Mouse (Mus musculus): Measurements from ENCODE around the gene D6Ertd527e. TPM values are rescaled to one million over a fixed set of nuclear protein-coding genes. Genes with fewer than 3 reads are reported as not detected.
A peak's percentile ranks its signal among the peaks of the same experiment; 100 is the strongest.

D6Ertd527e gene
- total RNA-seq, 2 experiments from 2014 or later, result not detected

DNA sequence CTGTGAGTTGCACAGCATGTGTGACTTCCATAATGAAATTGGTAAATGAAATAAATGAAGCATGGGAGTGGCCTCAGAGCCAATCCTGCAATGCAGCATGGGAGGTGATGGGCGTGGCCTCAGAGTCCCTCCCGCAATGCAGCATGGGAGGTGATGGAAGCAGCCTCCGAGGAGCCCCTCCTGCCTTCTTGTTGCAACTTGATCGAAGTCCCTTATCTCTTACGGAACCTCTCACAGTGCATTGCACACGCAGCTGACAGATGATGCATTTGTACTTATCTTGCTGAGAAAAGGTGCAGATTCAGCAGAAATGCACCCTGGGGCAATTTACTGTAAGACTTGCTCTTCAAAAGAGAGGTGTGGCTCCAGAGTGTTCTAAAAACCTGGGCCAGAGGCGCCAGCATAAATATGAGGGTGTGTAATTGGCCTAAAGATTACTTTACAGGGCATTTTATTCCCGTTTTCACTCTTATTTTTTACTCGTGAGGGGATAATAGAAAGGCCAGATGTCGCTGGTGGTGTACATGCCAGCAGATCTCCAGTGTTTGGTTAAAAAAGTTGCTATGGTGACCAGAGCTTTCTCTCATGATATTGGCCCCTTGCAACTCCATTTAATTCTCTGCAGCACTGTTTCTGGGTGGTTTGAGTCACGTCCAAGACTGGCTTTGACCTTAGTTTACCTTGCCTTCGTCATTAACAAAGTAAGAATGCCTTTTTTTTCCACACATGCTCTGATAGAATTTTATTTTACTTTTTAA, 35.4 kb downstream of the D6Ertd527e start:
- intact Hi-C loops (cut with DNase I), result no loop called here
- no peak for DNase-seq (ENCODE audit: low spot score in 2 of 2)

DNA sequence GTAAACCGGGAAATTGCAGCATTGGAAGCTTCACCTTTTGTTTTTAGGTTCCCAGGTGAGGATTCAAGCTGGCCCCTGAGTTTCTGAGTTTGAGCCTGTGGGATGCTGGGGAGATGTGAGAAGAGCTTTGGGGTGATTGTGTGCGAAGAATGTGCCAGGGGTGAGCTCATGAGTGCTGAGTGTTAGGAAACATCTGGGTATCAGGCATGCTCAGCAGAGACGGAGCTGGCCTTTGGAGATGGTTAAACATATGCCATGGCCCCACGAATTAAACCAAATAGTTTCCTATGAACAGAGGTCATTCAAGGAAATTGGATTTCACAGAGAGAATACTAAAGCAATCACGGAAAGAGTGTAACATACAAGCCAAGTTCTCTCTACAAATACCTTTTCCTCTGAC, 37.7 kb downstream of the D6Ertd527e start:
- intact Hi-C loops (cut with DNase I), result no loop called here
- no peak for DNase-seq (ENCODE audit: low spot score in 2 of 2)

DNA sequence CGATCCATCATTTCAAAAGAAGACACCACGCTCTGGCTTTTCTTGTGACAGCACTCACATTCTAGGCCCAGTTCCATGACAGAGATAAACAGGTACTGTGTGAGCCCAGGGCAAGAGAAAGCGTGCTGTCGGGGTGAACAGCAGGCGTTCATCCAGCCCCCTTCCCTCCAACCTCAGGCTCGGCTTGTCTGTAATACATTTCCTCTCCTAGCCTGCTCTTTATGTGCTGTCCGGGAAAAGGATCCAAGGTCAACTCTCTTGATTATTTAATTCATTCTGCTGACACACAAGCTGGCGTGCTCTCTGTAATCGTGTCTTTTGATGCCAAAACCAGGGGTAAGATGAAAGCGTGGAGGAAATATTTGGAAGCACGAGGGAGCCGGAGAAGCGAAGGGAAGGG, 39.0 kb downstream of the D6Ertd527e start:
- intact Hi-C loops (cut with DNase I), result no loop called here
- DNase-seq (ENCODE audit: low spot score in 2 of 2), result no peak

DNA sequence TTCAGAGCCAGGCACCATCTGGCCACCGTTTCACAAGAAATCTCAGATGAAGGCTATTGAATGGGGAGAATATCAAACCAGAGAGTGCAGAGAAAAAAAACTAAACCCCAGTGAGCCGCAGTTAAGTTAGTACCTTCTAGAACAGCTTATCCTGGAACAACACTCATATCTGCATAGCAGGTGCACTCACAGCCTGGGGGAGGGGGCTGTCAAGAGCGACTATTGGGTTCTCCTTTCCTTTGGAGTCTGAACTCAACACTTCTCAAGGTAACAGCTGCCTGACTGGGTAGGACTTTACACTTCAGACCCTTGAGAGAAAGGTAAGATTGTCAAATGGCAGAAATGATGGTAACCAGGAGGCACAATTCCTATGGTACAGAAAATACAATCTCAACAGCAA, 43.4 kb downstream of the D6Ertd527e start:
- intact Hi-C loops (cut with DNase I), result no loop called here
- no peak for DNase-seq (ENCODE audit: low spot score in 2 of 2)

DNA sequence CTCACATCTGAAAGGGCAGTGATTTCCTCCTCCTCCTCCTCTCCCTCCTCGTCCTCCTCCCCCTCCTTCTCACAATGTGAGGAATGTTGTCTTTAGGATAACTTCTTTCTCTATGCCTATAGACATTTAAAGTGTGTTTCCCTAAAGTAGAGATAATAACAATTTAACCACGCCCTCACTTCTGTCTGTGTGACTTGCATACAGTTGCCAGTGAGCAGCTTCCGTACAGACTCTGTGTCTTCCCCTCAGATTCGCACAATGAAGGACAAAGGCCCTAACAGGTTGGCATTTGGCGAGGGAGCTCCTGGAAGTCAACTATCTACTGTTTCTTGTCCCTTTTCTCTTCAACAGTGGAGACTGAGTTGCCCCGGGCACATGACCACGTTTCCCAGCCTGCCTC, 45.9 kb downstream of the D6Ertd527e start:
- no peak for DNase-seq (ENCODE audit: low spot score in 2 of 2)
- intact Hi-C loops (cut with DNase I), result no loop called here

DNA sequence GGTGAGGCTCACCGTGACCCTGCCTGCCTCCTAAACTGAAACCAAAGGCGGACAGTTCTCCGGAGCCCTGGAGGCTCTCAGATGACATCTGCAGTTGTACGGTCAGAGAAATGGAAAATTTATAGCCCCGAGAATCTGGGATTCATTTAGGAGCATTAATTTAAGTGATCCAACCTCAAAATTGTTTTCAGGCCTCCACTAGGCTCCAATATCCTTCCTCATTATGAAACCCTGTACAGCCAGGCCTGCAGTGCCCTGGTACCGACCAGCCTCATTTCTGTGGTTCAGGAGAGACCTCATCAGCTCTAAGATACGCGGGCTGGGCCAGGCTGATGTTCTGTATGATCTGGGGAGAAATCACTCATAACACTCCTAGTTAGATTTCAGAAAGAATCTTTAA, 46.9 kb downstream of the D6Ertd527e start:
- intact Hi-C loops (cut with DNase I), result no loop called here
- no peak for DNase-seq (ENCODE audit: low spot score in 2 of 2)

DNA sequence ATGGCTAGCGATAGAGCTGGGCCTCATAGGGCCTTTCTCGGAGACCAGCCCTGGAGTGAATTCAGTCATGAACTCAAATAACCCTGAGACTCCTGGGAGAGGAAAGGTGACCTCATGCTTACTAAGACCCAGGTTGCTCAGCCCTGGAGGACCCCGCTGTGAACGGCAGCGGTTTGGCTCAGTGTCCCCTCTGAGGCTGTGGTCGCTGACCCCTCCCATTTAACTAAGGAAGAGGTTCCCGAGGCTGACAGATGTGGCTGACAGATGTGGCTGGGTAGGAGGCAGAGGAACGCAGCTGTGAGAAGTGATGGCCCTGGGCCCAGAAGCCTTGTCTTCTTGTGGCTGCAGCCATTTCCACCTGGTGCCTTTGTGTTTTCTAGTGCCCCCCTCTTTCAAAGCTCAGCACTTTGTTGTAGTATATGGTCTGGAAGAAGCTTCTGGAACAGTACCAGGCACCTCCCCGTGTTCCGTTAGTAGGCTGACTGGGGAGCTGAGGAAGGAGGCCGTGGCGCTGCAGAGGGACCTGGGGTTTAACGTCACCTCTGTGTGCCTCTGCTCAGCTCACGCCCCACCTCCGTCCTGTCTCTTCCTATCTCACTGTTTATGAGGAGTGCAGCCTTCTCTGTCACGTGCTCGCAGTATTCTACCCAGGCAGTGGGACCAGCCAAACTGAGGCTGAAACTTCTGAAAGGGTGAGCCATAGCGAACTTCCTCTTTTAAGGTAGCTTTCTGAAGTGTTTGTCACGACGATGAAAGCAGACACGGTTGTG, 48.1 kb downstream of the D6Ertd527e start:
- DNase-seq (ENCODE audit: low spot score in 2 of 2), result no peak
- intact Hi-C loops (cut with DNase I), result no loop called here

DNA sequence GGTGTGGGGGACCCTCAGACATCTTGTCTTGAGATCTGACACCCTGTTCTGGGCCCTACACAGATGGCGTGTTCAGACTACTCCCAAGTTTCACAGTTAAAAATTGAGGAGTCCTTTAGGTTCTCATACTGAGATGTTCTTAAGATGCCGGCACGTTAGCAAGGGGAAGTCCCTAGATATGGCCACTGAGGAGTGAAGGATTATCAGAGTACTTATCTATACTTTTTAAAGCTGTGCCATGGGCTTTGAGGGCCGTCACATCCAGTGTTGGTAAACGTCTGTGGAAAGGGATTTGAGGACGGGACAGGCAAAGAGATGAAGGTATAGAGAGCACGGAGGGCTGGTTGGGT, 48.7 kb downstream of the D6Ertd527e start:
- DNase-seq (ENCODE audit: low spot score in 2 of 2), result no peak
- intact Hi-C loops (cut with DNase I), result no loop called here

DNA sequence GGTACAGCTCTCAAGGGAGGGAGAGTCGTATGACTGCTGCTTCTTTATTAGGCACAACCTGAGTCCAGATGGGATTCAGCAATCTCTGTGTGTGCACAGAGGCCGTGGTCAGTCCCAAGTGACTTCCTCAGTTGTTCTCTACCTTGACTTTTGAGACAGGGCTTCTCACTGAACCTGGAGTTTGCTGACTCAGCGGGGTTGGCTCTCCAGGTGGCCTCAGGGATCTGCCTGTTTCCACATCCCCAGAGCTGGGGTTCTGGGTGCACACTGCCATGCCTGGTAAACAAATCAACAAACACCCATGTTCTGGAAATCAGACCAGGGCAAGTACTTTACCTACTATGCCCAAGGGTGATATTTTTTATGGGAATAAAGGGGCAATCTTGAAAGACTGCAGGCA, 49.3 kb downstream of the D6Ertd527e start:
- intact Hi-C loops (cut with DNase I), result no loop called here
- DNase-seq (ENCODE audit: low spot score in 2 of 2), result no peak

DNA sequence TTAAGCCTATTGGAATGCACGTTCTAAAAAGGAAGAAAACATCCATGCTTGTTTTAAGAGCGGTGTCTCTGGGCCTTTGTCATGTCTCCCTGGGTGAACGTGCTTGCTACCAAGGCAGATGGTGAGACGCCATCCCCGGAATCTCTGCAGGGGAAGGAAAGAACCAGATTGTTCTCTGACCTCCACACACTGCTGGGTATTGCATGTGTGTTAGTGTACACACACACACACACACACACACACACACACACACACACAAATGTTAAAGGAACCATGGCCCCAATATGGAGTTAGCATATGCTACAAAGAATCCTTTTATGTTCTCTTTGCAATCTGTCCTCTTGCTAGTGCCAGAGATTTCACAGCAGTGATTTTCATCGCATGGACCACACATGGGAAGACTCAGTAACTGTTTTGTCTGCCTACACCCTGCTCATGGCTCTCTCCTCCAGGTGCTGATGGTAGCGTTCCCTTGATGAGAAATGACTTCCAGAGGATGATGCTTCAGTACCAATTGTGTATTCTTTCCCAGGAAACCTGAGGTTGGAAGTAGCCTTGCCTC, 53.6 kb downstream of the D6Ertd527e start:
- DNase-seq (ENCODE audit: low spot score in 2 of 2), result peak in 1 of 2 experiments; percentile 38
- intact Hi-C loops (cut with DNase I), result no loop called here

DNA sequence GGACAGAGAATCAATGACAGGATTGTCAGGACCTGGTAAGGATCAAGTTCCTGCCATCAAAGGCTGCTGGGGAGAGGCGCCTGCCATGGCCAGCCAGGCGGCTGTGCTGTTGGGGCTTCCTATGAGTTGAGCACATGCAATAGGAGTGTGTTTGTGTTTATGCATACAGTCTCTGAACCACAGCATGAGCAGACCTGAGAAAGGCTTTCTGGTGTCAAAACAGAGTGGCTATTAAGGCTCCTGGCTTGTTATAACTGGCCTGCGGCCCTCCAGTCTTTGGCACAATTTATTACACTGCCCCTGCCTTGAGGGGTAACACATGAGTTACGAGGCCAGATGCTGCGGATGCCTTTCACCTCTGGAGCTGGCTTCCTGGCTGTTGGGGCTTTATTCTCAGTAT, 55.6 kb downstream of the D6Ertd527e start:
- intact Hi-C loops (cut with DNase I), result no loop called here
- DNase-seq (ENCODE audit: low spot score in 2 of 2), result no peak

DNA sequence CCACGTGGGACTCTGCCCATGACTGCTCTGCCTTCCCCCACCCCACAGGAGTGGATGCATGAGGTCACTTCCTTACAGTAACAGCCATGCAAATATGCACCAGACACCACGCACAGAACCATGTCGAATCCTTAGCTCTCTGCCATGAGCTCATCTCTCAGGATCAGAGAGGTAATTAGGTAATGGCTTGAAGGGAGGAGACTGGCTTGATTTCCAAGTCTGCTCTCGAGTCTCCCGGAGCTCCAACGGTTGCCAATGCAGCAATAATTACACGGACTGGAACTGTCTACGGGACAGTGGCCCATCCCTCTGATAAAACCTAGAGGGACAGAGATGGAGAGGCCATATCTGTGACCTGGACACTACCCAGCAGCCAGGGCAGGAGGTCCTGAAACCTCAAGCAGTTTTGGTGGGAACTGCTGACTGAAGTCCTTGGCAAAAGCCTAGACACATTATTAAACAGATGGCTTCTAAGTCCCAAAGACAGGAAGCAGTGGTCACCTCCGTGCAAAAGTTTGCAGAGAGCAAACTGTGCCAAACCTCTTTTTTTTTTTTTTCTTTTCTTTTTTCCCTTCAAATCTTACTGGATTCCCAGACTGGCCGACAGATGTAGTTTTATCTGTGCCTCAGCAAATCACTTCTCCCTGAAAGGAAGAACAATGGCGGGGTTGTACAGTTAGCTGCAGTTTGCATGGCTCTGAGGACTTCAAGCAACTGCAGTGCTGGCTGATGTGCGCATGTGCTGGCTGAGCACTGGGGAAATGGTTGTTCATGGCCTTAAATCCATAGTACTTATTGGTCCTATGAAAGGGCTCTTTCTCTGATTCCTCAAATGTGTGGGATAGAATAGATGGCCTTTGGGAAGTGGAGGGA, 57.1 kb downstream of the D6Ertd527e start:
- no peak for DNase-seq (ENCODE audit: low spot score in 2 of 2)
- intact Hi-C loops (cut with DNase I), result no loop called here

Other genes with a start within 250 kb of the D6Ertd527e start
- 10 to 100 TPM; 54.4 to 58.0 TPM for gene Nfu1, start 95.5 kb upstream of the D6Ertd527e start, total RNA-seq (2021)
- 10 to 100 TPM; 53.6 to 56.9 TPM for gene Gfpt1, start 61.9 kb upstream of the D6Ertd527e start, total RNA-seq (2021)
- gene Antxr1, start 231.1 kb downstream of the D6Ertd527e start, total RNA-seq (2021), result 10 to 100 TPM; 13.5 to 14.7 TPM
- gene Gkn1, start 246.2 kb downstream of the D6Ertd527e start, total RNA-seq (2021), result under 1 TPM in 1 of 2 experiments, not detected in 1; 0.30 TPM

Data from left cerebral cortex, postnatal 25 days (tissue).